Mouse (Mus musculus) forebrain, embryonic 10.5 days (tissue): ENCODE measurements around the gene Trmt11. TPM values are rescaled to one million over a fixed set of nuclear protein-coding genes. Genes with fewer than 3 reads are reported as not detected.
"Not testable (repeated sequence)": the region's sequence is repeated elsewhere in the genome, so short reads cannot be mapped to it uniquely, and the experiment has no call there.

ENCODE experiments used
- DNase-seq: peaks from one replicate; pipeline ENCODE4 v3.0.0-alpha.2; 2017; ENCODE audit warnings: low spot score; ENCODE audit errors: extremely low spot score
- H3K27ac ChIP-seq: fragments of 300-500 bp; sonication (generic); 2 replicates; pipeline ENCODE4 v1.5.1; 2016; ENCODE audit warnings: mild to moderate bottlenecking
- H3K27me3 ChIP-seq: fragments of 300-500 bp; sonication (generic); 2 replicates; pipeline ENCODE4 v1.6.1; 2016; ENCODE audit warnings: mild to moderate bottlenecking; ENCODE audit not compliant: poor library complexity, severe bottlenecking
- H3K36me3 ChIP-seq: fragments of 300-500 bp; sonication (generic); replicated peaks from 2 replicates; pipeline ENCODE4 v1.6.1; 2016; ENCODE audit warnings: mild to moderate bottlenecking, moderate library complexity
- H3K4me1 ChIP-seq: fragments of 300-500 bp; sonication (generic); 2 replicates; pipeline ENCODE4 v1.6.1; 2016
- H3K4me3 ChIP-seq: fragments of 300-500 bp; sonication (generic); 2 replicates; pipeline ENCODE4 v1.5.1; 2016; ENCODE audit warnings: mild to moderate bottlenecking, moderate library complexity
- H3K9me3 ChIP-seq: fragments of 300-500 bp; sonication (generic); 2 replicates; pipeline ENCODE4 v1.6.1; 2016; ENCODE audit warnings: mild to moderate bottlenecking, moderate library complexity
- WGBS: fragments of 180-500 bp; shearing (Covaris S2); methylation state at CpG from one replicate; pipeline ENCODE4 v1.1.7; 2016; 5-methylcytosine and 5-hydroxymethylcytosine counted together
- polyA plus RNA-seq: library from polyadenylated mRNA; unstranded; fragments of >200 nt; fragmentation: Nextera tagmentation; extraction: Ambion mirVana; gene quantifications from 2 replicates; pipeline ENCODE4 v1.2.1, GENCODE M21; 2016

The Trmt11 gene
- polyA plus RNA-seq, 1 experiment from 2014 or later: 38.2 TPM

- DNase-seq: no peak
- no peaks in the 10 kb centered on the region for H3K9me3 ChIP-seq
- no peaks in the 10 kb centered on the region for H3K4me1 ChIP-seq
- 86% methylated on average over 5 of the region's 5 CpGs for WGBS
- no peaks in the 10 kb centered on the region for H3K27me3 ChIP-seq
- H3K4me3 ChIP-seq: no peak overlapping the region
- H3K27ac ChIP-seq: no peak overlapping the region
- H3K36me3 ChIP-seq: peaks cover 77% of the 10 kb centered on the region
Measured at GRCm38 (mm10) chr10:30538538-30538815, 62.1 kb downstream of the Trmt11 start.

DNA sequence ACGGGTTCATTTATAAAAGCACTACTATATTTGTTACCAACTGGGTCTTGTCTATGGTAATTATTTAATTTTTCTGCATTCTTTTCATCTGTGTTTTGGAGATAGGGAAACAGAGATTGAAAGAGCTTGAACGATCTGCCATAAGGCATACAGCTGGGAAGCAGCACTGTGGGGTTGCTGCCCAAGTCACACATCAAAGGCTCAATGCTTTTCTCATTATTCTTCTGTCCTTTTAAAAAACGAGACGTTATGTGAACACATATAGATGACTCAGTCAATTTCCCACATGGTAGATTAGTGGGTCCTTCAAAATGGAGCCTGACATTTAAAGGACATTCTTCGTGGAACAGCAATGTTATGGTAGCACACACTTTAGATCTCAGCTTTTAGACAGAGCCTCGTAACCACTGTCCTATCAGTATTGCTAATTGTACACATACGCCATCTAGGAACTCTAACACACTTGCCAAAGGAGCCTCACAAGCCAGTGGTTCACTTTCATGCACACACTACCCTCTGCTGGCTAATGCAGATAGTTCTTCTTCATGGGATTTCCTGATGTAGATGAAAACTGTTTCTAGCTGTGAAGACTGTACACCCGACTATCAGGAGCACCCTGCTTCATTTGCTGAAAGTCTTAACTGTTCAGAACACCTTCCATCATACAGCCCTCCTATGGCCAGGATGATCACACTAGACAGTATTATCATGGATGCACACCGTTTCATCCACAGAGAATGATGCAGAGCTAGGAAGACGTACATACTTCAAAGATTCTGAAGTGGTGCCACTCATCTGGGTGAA, 62.6 kb downstream of the Trmt11 start:
- no peaks in the 10 kb centered on the region for H3K4me1 ChIP-seq
- no peak overlapping the region for H3K4me3 ChIP-seq
- peaks cover 78% of the 10 kb centered on the region for H3K36me3 ChIP-seq
- H3K9me3 ChIP-seq: no peaks in the 10 kb centered on the region
- no peaks in the 10 kb centered on the region for H3K27me3 ChIP-seq
- H3K27ac ChIP-seq: no peak overlapping the region
- DNase-seq: no peak
- 82% methylated on average over 10 of the region's 10 CpGs for WGBS

DNA sequence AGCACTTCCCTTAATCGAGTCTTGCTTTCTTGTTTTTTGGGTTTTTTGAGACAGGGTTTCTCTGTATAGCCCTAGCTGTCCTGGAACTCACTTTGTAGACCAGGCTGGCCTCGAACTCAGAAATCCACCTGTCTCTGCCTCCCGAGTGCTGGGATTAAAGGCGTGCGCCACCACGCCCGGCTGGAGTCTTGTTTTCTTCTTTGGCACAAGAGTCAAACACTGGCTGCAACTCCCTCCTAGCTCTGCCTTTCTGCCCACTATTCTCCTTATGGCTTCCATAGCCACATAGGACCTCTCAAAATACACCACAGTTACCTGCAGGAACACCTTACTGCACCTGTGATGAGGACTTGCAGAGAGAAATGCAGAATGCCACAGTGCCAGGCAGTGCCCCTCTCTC, 64.6 kb downstream of the Trmt11 start:
- H3K27ac ChIP-seq, H3K27me3 ChIP-seq, DNase-seq, H3K9me3 ChIP-seq, H3K4me1 ChIP-seq, H3K4me3 ChIP-seq: not testable (repeated sequence)
- H3K36me3 ChIP-seq: peaks cover 75% of the 10 kb centered on the region
- 95% methylated on average over 7 of the region's 7 CpGs for WGBS

DNA sequence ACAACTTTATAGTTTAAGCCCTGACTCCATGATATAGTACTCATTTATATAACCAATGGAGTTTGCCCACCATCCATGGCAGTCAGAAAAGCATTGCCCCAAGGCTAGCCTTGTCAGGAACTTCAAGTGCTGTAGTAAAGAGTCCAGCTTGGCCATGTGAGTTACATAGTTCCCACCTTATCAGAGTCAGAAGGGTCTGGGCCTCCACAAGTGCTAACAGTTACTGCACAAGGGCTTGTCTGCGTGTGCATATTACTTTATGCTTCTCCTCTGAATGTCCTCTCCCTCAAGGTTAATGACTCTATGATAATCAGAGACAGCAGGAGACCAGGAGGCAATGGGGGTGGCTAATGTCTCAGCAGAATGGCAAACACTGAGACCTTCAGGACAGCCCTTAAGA, 73.4 kb downstream of the Trmt11 start:
- no peak overlapping the region for H3K4me3 ChIP-seq
- H3K36me3 ChIP-seq: peaks cover 24% of the 10 kb centered on the region
- H3K27me3 ChIP-seq: no peaks in the 10 kb centered on the region
- no peaks in the 10 kb centered on the region for H3K9me3 ChIP-seq
- 100% methylated on average over 1 of the region's 1 CpGs for WGBS
- H3K27ac ChIP-seq: no peak overlapping the region
- no peaks in the 10 kb centered on the region for H3K4me1 ChIP-seq
- no peak for DNase-seq

GRCm38 (mm10) chr10:30521727-30522126, 78.8 kb downstream of the Trmt11 start:
- H3K4me1 ChIP-seq: no peaks in the 10 kb centered on the region

GRCm38 (mm10) chr10:30519143-30519542, 81.4 kb downstream of the Trmt11 start:
- H3K27ac ChIP-seq: no peak overlapping the region
- no peaks in the 10 kb centered on the region for H3K36me3 ChIP-seq
- no peaks in the 10 kb centered on the region for H3K27me3 ChIP-seq
- H3K9me3 ChIP-seq: no peaks in the 10 kb centered on the region
- DNase-seq: no peak
- H3K4me1 ChIP-seq: 0 out of 2 replicates have a peak, but pooled peaks cover 5% of the 10 kb centered on the region
- no peak overlapping the region for H3K4me3 ChIP-seq
- WGBS: 96% methylated on average over 5 of the region's 5 CpGs

More at GRCm38 (mm10) chr10:30521727-30522126, 78.8 kb downstream of the Trmt11 start:
- Histone ChIP-seq H3K9me3 (no peaks in the 10 kb centered on the region), H3K4me3 (no peak overlapping the region), H3K27ac (no peak overlapping the region), H3K27me3 (no peaks in the 10 kb centered on the region), H3K36me3 (no peaks in the 10 kb centered on the region)
- no peak for DNase-seq

- no peak overlapping the region for H3K4me3 ChIP-seq
- H3K36me3 ChIP-seq: no peaks in the 10 kb centered on the region
- no peaks in the 10 kb centered on the region for H3K9me3 ChIP-seq
- H3K27ac ChIP-seq: no peak overlapping the region
- no peaks in the 10 kb centered on the region for H3K27me3 ChIP-seq
- H3K4me1 ChIP-seq: 0 out of 2 replicates have a peak, but pooled peaks cover 5% of the 10 kb centered on the region
- WGBS: 78% methylated on average over 2 of the region's 2 CpGs
- DNase-seq: no peak
Measured at GRCm38 (mm10) chr10:30517224-30517623, 83.3 kb downstream of the Trmt11 start.

DNA sequence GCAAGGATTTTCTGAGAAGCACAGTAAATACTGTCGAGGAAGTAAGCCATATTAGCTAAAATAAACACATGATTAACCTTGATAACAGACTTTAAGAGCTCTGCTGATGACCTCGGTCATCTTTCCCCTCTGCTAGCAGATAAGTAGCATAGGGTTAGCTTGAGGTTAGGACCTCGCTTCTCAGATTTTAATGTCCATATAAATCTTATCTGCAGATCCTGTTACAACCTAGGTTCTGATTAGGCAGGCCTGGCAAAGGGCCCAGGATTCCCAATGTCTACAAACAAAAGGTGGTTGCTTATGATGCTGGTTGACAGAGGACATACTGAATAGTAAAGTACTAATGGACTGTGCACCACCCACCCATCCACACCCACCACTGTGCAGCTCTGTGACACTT, 83.8 kb downstream of the Trmt11 start:
- H3K27ac ChIP-seq: no peak overlapping the region
- H3K36me3 ChIP-seq: no peaks in the 10 kb centered on the region
- DNase-seq: no peak
- no peaks in the 10 kb centered on the region for H3K9me3 ChIP-seq
- 85% methylated on average over 3 of the region's 3 CpGs for WGBS
- H3K27me3 ChIP-seq: no peaks in the 10 kb centered on the region
- H3K4me1 ChIP-seq: 0 out of 2 replicates have a peak, but pooled peaks cover 5% of the 10 kb centered on the region
- no peak overlapping the region for H3K4me3 ChIP-seq

DNA sequence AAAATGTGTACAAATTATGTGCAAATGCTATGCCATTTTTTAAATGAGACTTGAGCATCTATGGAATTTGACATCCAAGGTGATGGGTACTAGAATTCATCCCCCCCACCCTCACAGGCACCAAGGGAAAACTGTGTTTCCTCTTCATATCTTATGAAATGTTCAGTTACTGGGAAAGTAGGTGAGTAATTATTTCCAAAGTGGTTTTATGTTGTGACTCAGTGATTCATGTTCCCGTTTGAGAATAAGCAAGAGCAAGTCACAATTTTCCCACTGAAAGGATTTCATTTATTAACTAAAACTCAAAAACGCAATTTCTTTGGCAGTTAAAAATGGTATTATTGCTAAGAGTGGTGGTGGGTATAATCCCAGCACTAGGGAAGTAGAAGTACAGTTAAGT, 95.8 kb downstream of the Trmt11 start:
- no peaks in the 10 kb centered on the region for H3K9me3 ChIP-seq
- no peak overlapping the region for H3K27ac ChIP-seq
- H3K27me3 ChIP-seq: no peaks in the 10 kb centered on the region
- H3K36me3 ChIP-seq: no peaks in the 10 kb centered on the region
- H3K4me3 ChIP-seq: no peak overlapping the region
- WGBS: 89% methylated on average over 2 of the region's 2 CpGs
- no peak for DNase-seq
- H3K4me1 ChIP-seq: no peaks in the 10 kb centered on the region

- no peak overlapping the region for H3K4me3 ChIP-seq
- no peaks in the 10 kb centered on the region for H3K36me3 ChIP-seq
- 92% methylated on average over 2 of the region's 2 CpGs for whole genome bisulfite sequencing
- no peaks in the 10 kb centered on the region for H3K27me3 ChIP-seq
- no peaks in the 10 kb centered on the region for H3K4me1 ChIP-seq
- no peak overlapping the region for H3K27ac ChIP-seq
- H3K9me3 ChIP-seq: no peaks in the 10 kb centered on the region
- no peak for DNase-seq
Measured at GRCm38 (mm10) chr10:30503168-30503567, 97.4 kb downstream of the Trmt11 start.

DNA sequence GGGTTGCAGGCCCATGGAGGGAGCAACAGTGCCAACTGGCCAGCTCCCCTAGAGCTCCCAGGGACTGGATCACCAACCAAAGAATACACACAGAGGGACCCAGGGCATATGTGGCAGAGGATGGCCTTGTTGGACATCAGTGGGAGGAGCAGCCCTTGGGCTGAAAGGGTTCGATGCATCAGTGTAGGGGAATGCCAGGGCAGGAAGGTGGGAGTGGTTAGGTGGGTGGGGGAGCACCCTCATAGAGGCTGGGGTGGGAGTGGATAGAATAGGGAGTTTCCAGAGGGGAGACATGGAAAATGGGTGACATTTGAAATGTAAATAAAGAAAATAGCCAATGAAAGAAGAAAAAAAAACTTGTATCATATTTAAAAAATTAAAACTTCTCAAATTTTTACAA, 97.8 kb downstream of the Trmt11 start:
- Histone ChIP-seq H3K4me1 (no peaks in the 10 kb centered on the region), H3K27ac (no peak overlapping the region), H3K27me3 (no peaks in the 10 kb centered on the region), H3K4me3 (no peak overlapping the region), H3K36me3 (no peaks in the 10 kb centered on the region), H3K9me3 (no peaks in the 10 kb centered on the region)
- DNase-seq: no peak
- WGBS: 90% methylated on average over 1 of the region's 1 CpGs

DNA sequence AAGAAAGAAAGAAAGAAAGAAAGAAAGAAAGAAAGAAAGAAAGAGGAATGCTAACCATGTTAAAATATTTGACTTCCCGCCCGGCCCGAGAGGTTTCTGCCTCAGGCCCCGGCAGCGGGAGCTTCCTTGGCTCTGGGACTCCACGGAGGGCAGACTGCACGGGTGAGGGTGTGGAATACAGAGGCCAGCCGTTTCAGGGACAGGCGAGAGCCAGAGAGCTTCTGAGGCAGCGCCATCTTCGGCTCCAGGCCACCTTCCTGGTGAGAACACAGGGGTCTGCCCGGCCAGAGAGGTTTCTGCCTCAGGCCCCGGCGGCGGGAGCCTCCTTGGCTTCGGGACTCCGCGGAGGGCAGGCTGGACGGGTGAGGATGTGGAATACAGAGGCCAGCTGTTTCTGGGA, 102.3 kb downstream of the Trmt11 start:
- H3K27ac ChIP-seq, H3K36me3 ChIP-seq, H3K4me3 ChIP-seq, DNase-seq, H3K4me1 ChIP-seq, H3K27me3 ChIP-seq, H3K9me3 ChIP-seq: not testable (repeated sequence)
- 84% methylated on average over 19 of the region's 19 CpGs for WGBS
